ENCODE assay signal across 8 mouse cellular contexts in genomic region chr9:96258478-96258877, GRCm38 (mm10).
DNase-seq lines count a peak whose midpoint lies in the region; ATAC-seq and TF ChIP-seq lines count a peak whose summit lies in the region.

No protein-coding gene starts in this region.

- TF ChIP-seq CTCF in G1E (IDR thresholded peaks at IDR 0.05; ENCODE audit: low read depth, low read length) = no peak

- peak; percentile 77 for ATAC-seq in G1E (ENCODE audit: extremely low read depth, insufficient number of reproducible peaks, low FRiP score, poor library complexity, severe bottlenecking)
- no peak for ATAC-seq in heart, embryonic 14.5 days (ENCODE audit: insufficient number of reproducible peaks, insufficient read depth, low FRiP score, low read depth)
- no peak for ATAC-seq in limb, embryonic 14.5 days (ENCODE audit: low FRiP score, low read depth)
- no peak for ATAC-seq in neural tube, embryonic 15.5 days (ENCODE audit: low FRiP score)

- 8% methylated on average over 6 of the region's 6 CpGs for WGBS in heart, embryonic 14.5 days
- WGBS in limb, embryonic 14.5 days = 23% methylated on average over 6 of the region's 6 CpGs
- WGBS in neural tube, embryonic 15.5 days = 12% methylated on average over 6 of the region's 6 CpGs

- H3K4me3 ChIP-seq in G1E (ENCODE audit: low read depth, low read length) = no peak overlapping the region; the same call in 1 of the 2 replicates
- peak overlapping the region in 1 of 2 experiments; percentile 39; a peak in 3 of 4 replicates for H3K4me3 ChIP-seq in heart, embryonic 14.5 days (ENCODE audit: control insufficient read depth in 1 of 2, insufficient read depth in 1 of 2, low read depth in 1 of 2, low read length in 2 of 2)
- H3K4me3 ChIP-seq in limb, embryonic 14.5 days (replicated peaks; ENCODE audit: low read length) = no peak overlapping the region
- H3K4me3 ChIP-seq in neural tube, embryonic 15.5 days (replicated peaks) = no peak overlapping the region

- H3K27ac ChIP-seq in heart, embryonic 14.5 days (replicated peaks in 1 of 2; ENCODE audit: control insufficient read depth in 1 of 2, insufficient read depth in 1 of 2, low read depth in 2 of 2, low read length in 2 of 2) = peak overlapping the region in 1 of 2 experiments; percentile 24; a peak in 1 of 4 replicates
- no peak overlapping the region for H3K27ac ChIP-seq in limb, embryonic 14.5 days (replicated peaks; ENCODE audit: low read depth, low read length)
- H3K27ac ChIP-seq in neural tube, embryonic 15.5 days (replicated peaks) = no peak overlapping the region

- peaks cover 4% of the 10 kb centered on the region for H3K36me3 ChIP-seq in G1E (replicated peaks)
- H3K36me3 ChIP-seq in heart, embryonic 14.5 days (ENCODE audit: control insufficient read depth, insufficient read depth, low read length) = no peaks in the 10 kb centered on the region
- H3K36me3 ChIP-seq in limb, embryonic 14.5 days (ENCODE audit: control insufficient read depth, insufficient read depth, low read length) = no peaks in the 10 kb centered on the region
- H3K36me3 ChIP-seq in neural tube, embryonic 15.5 days = no peaks in the 10 kb centered on the region

- peaks cover 10% of the 10 kb centered on the region for H3K4me1 ChIP-seq in G1E (ENCODE audit: insufficient read depth, low read depth, low read length)
- H3K4me1 ChIP-seq in heart, embryonic 14.5 days (ENCODE audit: control insufficient read depth in 2 of 2, insufficient read depth in 2 of 2, low read length in 2 of 2) = peaks cover 0 to 6% of the 10 kb centered on the region in 2 experiments; a peak in 1 of 4 replicates
- H3K4me1 ChIP-seq in limb, embryonic 14.5 days (ENCODE audit: control insufficient read depth, insufficient read depth, low read length) = no peaks in the 10 kb centered on the region
- H3K4me1 ChIP-seq in neural tube, embryonic 15.5 days = peaks cover 3% of the 10 kb centered on the region; the same call in 1 of the 2 replicates

- no peak for TF ChIP-seq POLR2A in limb, embryonic 14.5 days (IDR thresholded peaks at IDR 0.05; ENCODE audit: borderline replicate concordance, extremely low read depth, insufficient read depth, insufficient read length)

- H3K4me2 ChIP-seq in heart, embryonic 14.5 days (ENCODE audit: low read length) = peak overlapping the region; percentile 67
- peak overlapping the region; percentile 55; the same call in 1 of the 2 replicates for H3K4me2 ChIP-seq in limb, embryonic 14.5 days (replicated peaks; ENCODE audit: low read depth, low read length, severe bottlenecking)
- peak overlapping the region; percentile 61 for H3K4me2 ChIP-seq in neural tube, embryonic 15.5 days

- no peaks in the 10 kb centered on the region for H3K9me3 ChIP-seq in G1E (replicated peaks)
- no peaks in the 10 kb centered on the region for H3K9me3 ChIP-seq in heart, embryonic 14.5 days (ENCODE audit: control insufficient read depth, low read length)
- no peaks in the 10 kb centered on the region for H3K9me3 ChIP-seq in limb, embryonic 14.5 days (ENCODE audit: control insufficient read depth, low read length)
- H3K9me3 ChIP-seq in neural tube, embryonic 15.5 days (replicated peaks) = no peaks in the 10 kb centered on the region

- DNase-seq in G1E (ENCODE audit: low spot score) = peak; percentile 48
- peak; percentile 31 to 42 for DNase-seq in adrenal gland, postnatal 36 days
- no peak for DNase-seq in limb, embryonic 14.5 days (ENCODE audit: low spot score)
- no peak for DNase-seq in urinary bladder, postnatal 14 days (ENCODE audit: low spot score)
- no peak for DNase-seq in left cerebral cortex, adult 8-10 months (ENCODE audit: low spot score in 2 of 2)
- no peak for DNase-seq in ovary, postnatal 36 days (ENCODE audit: low spot score)

- H3K27me3 ChIP-seq in G1E (ENCODE audit: insufficient read depth, low read length) = no peaks in the 10 kb centered on the region
- H3K27me3 ChIP-seq in heart, embryonic 14.5 days (ENCODE audit: control insufficient read depth, insufficient read depth, low read length) = no peaks in the 10 kb centered on the region
- H3K27me3 ChIP-seq in limb, embryonic 14.5 days (ENCODE audit: control insufficient read depth, insufficient read depth, low read length) = no peaks in the 10 kb centered on the region
- H3K27me3 ChIP-seq in neural tube, embryonic 15.5 days (replicated peaks) = no peaks in the 10 kb centered on the region

- peak overlapping the region; percentile 13; the same call in 1 of the 2 replicates for H3K9ac ChIP-seq in heart, embryonic 14.5 days (ENCODE audit: low read length)
- H3K9ac ChIP-seq in limb, embryonic 14.5 days (ENCODE audit: low read depth, low read length, severe bottlenecking) = no peak overlapping the region
- no peak overlapping the region for H3K9ac ChIP-seq in neural tube, embryonic 15.5 days (replicated peaks)

Comparison
In these comparisons a context has a peak if more than half of its experiments do, and no peak if none do; other contexts are left out.
1. DNase-seq: peak in G1E (single experiment) and adrenal gland, postnatal 36 days (2 of 2); none in limb, embryonic 14.5 days (single experiment), urinary bladder, postnatal 14 days (single experiment), left cerebral cortex, adult 8-10 months (0 of 2) and ovary, postnatal 36 days (single experiment).
2. Peak in every context shown above with its lines, with median percentiles within 50 percentile points of each other: H3K4me2 ChIP-seq.